Mouse (Mus musculus) megakaryocyte, embryonic 14.5 days (primary cell): ENCODE measurements around the gene Pde4dip. TPM values are rescaled to one million over a fixed set of nuclear protein-coding genes. Genes with fewer than 3 reads are reported as not detected.

Experiments
- H3K27me3 ChIP-seq: replicated peaks from 2 replicates; pipeline ENCODE3; 2012; ENCODE audit warnings: inconsistent platforms
- H3K36me3 ChIP-seq: replicated peaks from 2 replicates; pipeline ENCODE3; 2012; ENCODE audit warnings: low read length, inconsistent platforms, mixed read lengths
- H3K4me1 ChIP-seq: 2 replicates; pipeline ENCODE4 v1.6.1; 2012; ENCODE audit warnings: inconsistent platforms
- H3K4me3 ChIP-seq: replicated peaks from 2 replicates; pipeline ENCODE3; 2012; ENCODE audit warnings: moderate library complexity, mild to moderate bottlenecking, inconsistent platforms
- H3K9me3 ChIP-seq: 2 replicates; pipeline ENCODE4 v1.6.1; 2012; ENCODE audit warnings: inconsistent platforms
- FLI1 ChIP-seq: IDR thresholded peaks from 2 replicates; pipeline ENCODE4 v1.6.1; 2012; ENCODE audit warnings: low read length, inconsistent platforms, mixed read lengths
- GATA1 ChIP-seq: IDR thresholded peaks from 3 replicates; pipeline ENCODE4 v1.6.1; 2012; ENCODE audit warnings: mixed read lengths, low read length, inconsistent platforms, borderline replicate concordance
- polyA plus RNA-seq: library from polyadenylated mRNA; stranded (reverse); fragments of >175 nt; gene quantifications from 2 replicates; pipeline ENCODE4 v1.2.3, GENCODE M21; 2012; ENCODE audit warnings: low replicate concordance; ENCODE audit not compliant: insufficient read depth

Gene Pde4dip
- polyA plus RNA-seq, 1 experiment = 0.38 TPM

DNA sequence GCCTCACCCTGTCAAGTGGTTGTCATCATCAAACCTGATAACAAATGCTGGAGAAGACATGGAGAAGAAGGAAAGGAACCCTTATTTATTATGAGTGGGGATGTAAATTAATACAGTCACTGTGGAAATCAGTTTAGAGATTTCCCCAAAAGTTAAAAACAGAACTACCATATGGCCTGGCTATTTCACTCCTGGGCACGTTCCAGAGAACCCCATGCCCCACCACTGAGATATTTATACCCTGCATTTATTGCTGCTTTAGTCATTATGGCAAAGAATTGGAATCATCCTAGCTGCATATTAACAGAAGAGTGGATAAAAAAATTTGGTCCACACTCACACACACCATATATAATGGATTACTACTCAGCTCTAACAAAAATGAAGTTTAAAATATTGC lies 98.4 kb downstream of the Pde4dip start:
- peaks cover 5% of the 10 kb centered on the region for H3K27me3 ChIP-seq
- H3K4me3 ChIP-seq = no peak overlapping the region
- no peaks in the 10 kb centered on the region for H3K4me1 ChIP-seq
- H3K36me3 ChIP-seq = no peaks in the 10 kb centered on the region
- 0 out of 2 replicates have a peak, but pooled peaks cover 4% of the 10 kb centered on the region for H3K9me3 ChIP-seq
- TF ChIP-seq FLI1 = no peak
- no peak for TF ChIP-seq GATA1

DNA sequence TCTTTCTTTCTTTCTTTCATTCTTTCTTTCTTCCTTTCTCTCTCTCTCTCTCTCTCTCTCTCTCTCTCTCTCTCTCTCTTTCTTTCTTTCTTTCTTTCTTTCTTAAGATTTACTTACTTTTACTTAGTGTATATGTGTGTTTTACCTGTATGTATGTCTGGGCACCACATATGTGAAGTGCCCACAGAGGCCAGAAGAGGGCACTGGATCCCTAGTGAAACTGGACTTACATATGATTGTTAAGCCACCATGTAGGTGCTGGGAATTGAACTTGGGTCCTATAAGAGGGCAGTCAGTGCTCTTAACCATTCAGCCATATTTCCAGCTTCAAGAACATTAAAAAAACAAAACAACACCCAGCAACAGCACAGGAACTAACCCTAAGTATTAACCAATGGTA lies 99.2 kb downstream of the Pde4dip start:
- H3K9me3 ChIP-seq = 0 out of 2 replicates have a peak, but pooled peaks cover 4% of the 10 kb centered on the region
- H3K27me3 ChIP-seq = peaks cover 5% of the 10 kb centered on the region
- TF ChIP-seq GATA1 (no peak), FLI1 (no peak)
- no peak overlapping the region for H3K4me3 ChIP-seq
- H3K4me1 ChIP-seq = no peaks in the 10 kb centered on the region
- no peaks in the 10 kb centered on the region for H3K36me3 ChIP-seq

DNA sequence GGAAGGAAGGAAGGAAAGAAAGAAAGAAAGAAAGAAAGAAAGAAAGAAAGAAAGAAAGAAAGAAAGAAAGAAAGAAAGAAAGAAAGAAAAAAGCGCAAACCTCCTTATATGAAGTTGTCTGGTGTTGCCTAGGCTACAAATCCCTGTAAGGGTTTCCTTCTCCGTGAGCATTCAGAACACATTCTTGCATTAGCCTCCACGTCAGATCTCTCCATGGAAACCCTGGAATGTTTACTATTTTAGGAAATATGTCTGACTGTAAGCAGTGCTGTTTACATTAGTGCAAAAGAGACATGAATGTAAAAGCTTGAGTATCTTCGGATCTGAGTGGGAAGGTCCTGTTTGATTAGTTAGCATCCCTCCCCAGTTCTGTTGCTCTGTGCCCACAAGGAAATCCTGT lies 112.3 kb downstream of the Pde4dip start:
- H3K36me3 ChIP-seq = no peaks in the 10 kb centered on the region
- peaks cover 7% of the 10 kb centered on the region for H3K27me3 ChIP-seq
- no peak overlapping the region for H3K4me3 ChIP-seq
- TF ChIP-seq FLI1 = no peak
- no peak for TF ChIP-seq GATA1
- H3K4me1 ChIP-seq = no peaks in the 10 kb centered on the region
- H3K9me3 ChIP-seq = no peaks in the 10 kb centered on the region

DNA sequence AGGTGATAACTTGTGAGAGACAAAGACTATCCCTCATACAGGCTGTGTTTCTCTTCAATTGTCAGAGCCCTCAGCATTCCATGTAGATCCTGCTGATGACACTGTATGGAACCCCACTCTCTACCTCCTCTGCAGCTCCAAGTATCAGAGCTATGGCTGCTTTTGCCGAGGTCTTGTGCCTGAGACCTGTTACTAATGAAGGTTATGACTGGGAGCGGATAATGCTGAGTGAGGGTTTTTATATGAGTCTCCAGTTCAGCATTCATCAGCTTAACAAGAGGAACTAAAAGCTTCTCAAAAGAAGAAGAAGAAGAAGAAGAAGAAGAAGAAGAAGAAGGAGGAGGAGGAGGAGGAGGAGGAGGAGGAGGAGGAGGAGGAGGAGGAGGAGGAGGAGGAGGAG lies 112.8 kb downstream of the Pde4dip start:
- Histone ChIP-seq H3K27me3 (peaks cover 10% of the 10 kb centered on the region), H3K9me3 (no peaks in the 10 kb centered on the region), H3K4me3 (no peak overlapping the region), H3K36me3 (no peaks in the 10 kb centered on the region), H3K4me1 (no peaks in the 10 kb centered on the region)
- no peak for TF ChIP-seq GATA1
- no peak for TF ChIP-seq FLI1

DNA sequence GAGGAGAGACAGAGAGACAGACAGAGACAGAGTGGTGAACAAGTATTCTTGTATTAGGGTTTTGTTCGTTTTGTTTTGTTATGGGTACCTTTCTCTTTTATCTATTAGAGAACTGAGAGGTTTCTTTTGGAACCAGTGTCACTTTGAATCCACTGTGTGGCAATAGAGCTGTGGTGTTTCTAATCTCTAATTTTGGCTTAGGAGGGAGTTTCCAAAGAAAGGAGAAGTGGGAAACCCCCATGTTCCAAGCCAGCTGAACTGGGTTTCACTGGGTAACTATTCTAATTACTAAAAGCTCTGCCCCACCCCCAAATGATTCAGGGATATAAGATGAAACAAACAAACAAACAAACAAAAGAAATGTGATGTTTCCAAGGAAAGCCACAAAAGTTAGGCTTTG lies 113.6 kb downstream of the Pde4dip start:
- Histone ChIP-seq H3K4me3 (no peak overlapping the region), H3K27me3 (peaks cover 9% of the 10 kb centered on the region), H3K9me3 (no peaks in the 10 kb centered on the region), H3K4me1 (no peaks in the 10 kb centered on the region), H3K36me3 (no peaks in the 10 kb centered on the region)
- TF ChIP-seq FLI1 = no peak
- no peak for TF ChIP-seq GATA1

DNA sequence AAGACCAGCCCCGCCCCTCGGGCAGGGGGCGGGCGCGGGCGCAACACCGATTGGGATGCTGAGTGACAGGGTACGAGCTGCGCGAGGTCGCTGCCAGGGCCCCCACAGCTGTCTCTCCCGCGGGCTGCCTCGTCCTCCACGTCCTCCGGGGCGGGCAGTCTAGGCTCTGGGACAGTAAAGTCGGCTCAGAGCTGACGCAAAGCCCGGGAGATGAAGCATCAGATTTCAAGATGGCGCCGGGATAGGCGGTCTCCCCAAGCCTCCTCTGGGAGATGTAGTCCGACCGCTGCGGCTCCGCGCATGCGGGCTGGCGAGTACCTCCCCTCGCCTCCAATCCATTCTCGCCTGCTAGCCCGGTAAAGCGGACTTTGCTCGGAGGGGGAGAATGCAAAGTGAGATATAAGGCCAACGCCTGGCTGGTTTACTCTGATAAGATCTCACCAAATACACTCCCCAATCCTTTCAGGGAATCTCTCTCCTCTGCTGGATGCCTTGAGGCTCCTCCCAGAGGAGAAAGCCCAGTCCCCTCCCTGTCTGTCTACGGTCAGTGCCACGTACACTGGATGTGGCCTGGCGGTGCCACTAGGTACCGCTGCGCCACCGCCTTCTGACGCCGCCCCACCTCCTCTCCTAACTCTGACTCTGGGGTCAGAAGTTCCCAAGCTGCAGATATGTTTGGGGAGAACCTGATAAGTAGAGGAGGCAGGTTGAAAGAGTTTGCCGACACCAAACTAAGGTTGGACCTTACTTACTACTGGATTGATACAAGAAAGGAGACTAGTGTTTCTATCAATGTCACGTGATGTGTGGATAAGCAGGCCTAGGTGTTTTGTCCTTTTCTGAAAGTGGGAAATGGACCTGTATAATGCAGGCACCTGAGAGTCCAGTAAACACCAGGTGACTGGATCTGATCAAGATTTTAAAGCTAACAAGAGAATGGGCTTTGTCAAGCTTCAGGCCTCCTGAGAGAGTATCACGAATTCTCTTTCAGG lies 120.4 kb downstream of the Pde4dip start:
- Histone ChIP-seq H3K36me3 (no peaks in the 10 kb centered on the region), H3K9me3 (no peaks in the 10 kb centered on the region), H3K4me1 (peaks cover 22% of the 10 kb centered on the region), H3K4me3 (peak overlapping the region; percentile 97), H3K27me3 (peaks cover 18% of the 10 kb centered on the region)
- TF ChIP-seq GATA1 (no peak), FLI1 (no peak)

DNA sequence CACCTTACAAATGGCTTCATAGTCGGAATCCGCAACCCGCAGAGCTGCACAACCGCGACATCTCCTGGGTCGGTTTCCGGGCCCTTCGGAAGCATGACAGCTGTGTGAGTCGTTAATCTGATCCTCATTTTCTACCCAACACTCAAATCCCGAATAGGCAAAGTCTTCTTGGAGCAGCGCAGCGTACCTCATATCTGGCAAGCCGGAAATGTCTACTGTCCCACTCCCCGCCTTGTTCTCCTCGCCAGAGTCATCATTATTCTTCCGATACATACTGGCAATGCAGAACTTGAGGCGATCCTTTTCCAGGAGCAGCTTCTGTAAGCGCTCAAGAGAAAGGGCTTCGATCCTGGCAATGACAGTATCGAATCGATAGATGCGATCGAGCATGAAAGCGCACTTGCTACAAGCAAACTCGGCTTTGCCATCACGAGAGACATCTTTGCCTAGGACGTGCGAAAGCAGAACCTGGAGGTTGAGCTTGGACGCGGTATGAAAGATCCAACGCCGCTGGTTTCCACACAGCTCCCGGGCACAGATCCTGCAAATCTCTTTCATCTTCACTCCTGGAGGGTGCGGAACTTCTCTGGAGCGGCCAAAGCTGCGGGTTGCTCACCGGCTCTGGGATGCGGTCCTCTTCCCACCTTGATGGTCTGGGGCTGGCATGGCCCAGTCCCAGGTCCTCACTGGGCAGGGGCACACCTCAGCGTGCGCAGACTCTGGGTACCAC lies 121.3 kb downstream of the Pde4dip start:
- H3K36me3 ChIP-seq = no peaks in the 10 kb centered on the region
- H3K4me1 ChIP-seq = peaks cover 22% of the 10 kb centered on the region
- H3K4me3 ChIP-seq = peak overlapping the region; percentile 97
- peaks cover 16% of the 10 kb centered on the region for H3K27me3 ChIP-seq
- H3K9me3 ChIP-seq = no peaks in the 10 kb centered on the region
- TF ChIP-seq FLI1 (no peak), GATA1 (no peak)

DNA sequence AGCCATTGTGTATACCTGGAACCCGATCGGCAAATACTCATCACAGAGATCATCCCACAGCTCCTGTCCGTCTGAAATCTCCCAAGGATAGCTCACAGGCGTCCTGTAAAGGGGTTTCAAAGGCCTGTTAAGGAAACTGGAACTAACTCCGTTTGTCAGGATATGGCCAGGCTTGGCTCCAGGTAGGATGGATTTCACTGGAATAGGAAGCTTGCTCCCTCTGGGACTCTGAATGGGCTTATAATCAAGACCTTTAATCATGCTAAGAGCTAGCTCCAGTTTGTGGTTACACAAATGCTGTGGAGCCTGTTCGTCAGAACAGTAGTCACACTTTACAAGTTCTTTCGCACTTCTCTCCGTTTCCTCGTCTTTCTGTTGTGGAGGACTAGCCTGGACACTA lies 122.0 kb downstream of the Pde4dip start:
- no peaks in the 10 kb centered on the region for H3K9me3 ChIP-seq
- H3K4me1 ChIP-seq = peaks cover 22% of the 10 kb centered on the region
- H3K36me3 ChIP-seq = no peaks in the 10 kb centered on the region
- no peak for TF ChIP-seq GATA1
- TF ChIP-seq FLI1 = no peak
- H3K27me3 ChIP-seq = peaks cover 16% of the 10 kb centered on the region
- peak overlapping the region; percentile 97 for H3K4me3 ChIP-seq

DNA sequence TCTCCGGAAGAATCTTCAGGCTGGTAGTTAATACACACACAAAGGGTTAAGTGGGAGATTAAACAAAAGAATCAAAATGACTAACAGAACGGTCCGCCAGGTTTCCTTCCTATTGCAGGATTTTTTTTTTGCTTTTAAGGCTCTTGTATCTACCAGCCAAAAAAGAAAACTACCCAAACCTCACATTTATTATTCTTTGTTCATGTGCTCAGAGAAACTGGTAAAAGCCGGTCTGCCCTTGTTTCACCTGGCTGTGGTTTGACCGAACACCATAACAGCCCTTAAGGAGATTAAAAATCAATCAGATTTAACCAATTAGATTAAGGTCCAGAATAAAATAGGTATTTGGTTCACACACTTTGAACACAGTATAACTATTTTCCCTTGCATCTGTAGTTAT lies 124.4 kb downstream of the Pde4dip start:
- peaks cover 22% of the 10 kb centered on the region for H3K4me1 ChIP-seq
- no peaks in the 10 kb centered on the region for H3K9me3 ChIP-seq
- H3K27me3 ChIP-seq = peaks cover 13% of the 10 kb centered on the region
- H3K36me3 ChIP-seq = no peaks in the 10 kb centered on the region
- H3K4me3 ChIP-seq = no peak overlapping the region
- TF ChIP-seq GATA1 = no peak
- TF ChIP-seq FLI1 = no peak

DNA sequence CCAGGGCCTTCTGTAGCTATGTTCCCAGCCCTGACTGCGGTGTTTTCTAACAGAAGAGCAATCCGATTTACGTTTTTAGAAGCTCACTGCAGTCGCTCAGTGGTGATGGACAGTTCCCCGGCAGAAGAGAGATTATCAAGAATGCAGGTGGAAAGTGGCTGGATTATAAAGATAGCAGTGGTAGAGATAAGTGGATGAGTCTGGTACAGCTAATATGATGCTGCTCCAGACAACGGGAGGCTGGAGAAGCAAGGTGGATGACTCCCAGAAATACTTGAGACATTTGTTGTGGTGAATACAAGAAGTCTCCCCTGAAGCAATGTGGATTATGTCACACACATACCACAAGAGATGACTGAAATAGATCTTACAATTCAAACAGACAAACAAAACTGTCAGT lies 126.6 kb downstream of the Pde4dip start:
- Histone ChIP-seq H3K4me1 (peaks cover 7% of the 10 kb centered on the region), H3K27me3 (peaks cover 7% of the 10 kb centered on the region), H3K4me3 (no peak overlapping the region), H3K36me3 (peaks cover 8% of the 10 kb centered on the region), H3K9me3 (no peaks in the 10 kb centered on the region)
- TF ChIP-seq GATA1 (no peak), FLI1 (no peak)
